Mouse (Mus musculus): ENCODE measurements at regions not wholly inside any gene's neighbourhood (a gene's known extent, or its start where the extent isn't known, plus 50 kb on each side); places are given as distances from the start of the nearest gene placed in this dataset.

DNA sequence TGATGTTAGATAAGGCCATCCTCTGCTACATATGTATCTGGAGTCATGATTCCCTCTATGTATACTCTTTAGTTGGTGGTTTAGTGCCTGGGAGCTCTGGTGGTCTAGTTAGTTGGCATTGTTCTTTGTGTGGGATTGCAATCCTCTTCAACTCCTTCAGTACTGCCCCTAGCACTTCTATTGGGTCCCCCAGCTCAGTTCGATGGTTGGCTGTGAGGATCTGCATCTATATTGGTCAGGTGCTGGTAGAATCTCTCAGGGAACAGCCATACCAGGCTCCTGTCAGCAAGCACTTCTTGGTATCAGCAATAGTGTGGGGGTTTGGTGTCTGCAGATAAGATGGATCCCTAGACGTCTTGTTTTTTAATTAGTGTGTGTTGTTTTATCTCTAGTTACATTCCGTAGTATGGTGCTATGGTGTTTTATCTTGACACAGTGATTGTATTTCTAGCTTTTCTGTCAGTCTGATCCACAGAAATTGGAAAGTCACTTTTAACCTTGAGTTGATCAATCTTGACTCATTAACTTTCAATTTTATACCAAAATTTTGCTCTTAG is 296.6 kb downstream of the Fgf10 start:
- no peak for TF ChIP-seq POLR2A (IDR thresholded peaks at IDR 0.05; ENCODE audit: control insufficient read depth, extremely low read depth, insufficient read depth, low read length, poor library complexity)
- TF ChIP-seq CTCF (IDR thresholded peaks at IDR 0.05; ENCODE audit: borderline replicate concordance, control insufficient read depth, extremely low read depth, insufficient read depth, low read length, poor library complexity): no peak

Data from thymus, adult 2 months (tissue).